Mouse (Mus musculus): ENCODE results near the gene Nek5. TPM values are rescaled to one million over a fixed set of nuclear protein-coding genes. Genes with fewer than 3 reads are reported as not detected.

Gene Nek5
- polyA plus RNA-seq, 1 experiment from 2014 or later, result not detected

Other genes with a start within 250 kb of the Nek5 start
- not detected in 3 replicates for gene Defb9, start 239.6 kb downstream of the Nek5 start, polyA plus RNA-seq (2018)
- gene Defb11, start 218.6 kb downstream of the Nek5 start, polyA plus RNA-seq (2018), result not detected in 3 replicates
- not detected in 3 replicates for gene Defb15, start 192.3 kb downstream of the Nek5 start, polyA plus RNA-seq (2018)
- not detected in 3 replicates for gene Defb35, start 186.7 kb downstream of the Nek5 start, polyA plus RNA-seq (2018)
- gene Defb13, start 178.3 kb downstream of the Nek5 start, polyA plus RNA-seq (2018), result not detected in 3 replicates
- not detected in 3 replicates for gene Fam90a1a, start 166.3 kb downstream of the Nek5 start, polyA plus RNA-seq (2018)
- not detected in 3 replicates for gene Ccdc70, start 155.3 kb downstream of the Nek5 start, polyA plus RNA-seq (2018)
- not detected in 3 replicates for gene Atp7b, start 64.7 kb downstream of the Nek5 start, polyA plus RNA-seq (2018)
- gene Alg11, start 64.3 kb downstream of the Nek5 start, polyA plus RNA-seq (2018), result 7.6 to 11.5 TPM (median 10.9 TPM) in 3 replicates
- 0.77 to 1.0 TPM (median 0.79 TPM) in 3 replicates for gene Nek3, start 41.4 kb upstream of the Nek5 start, polyA plus RNA-seq (2018)
- gene Ckap2, start 60.8 kb upstream of the Nek5 start, polyA plus RNA-seq (2018), result 0.34 to 3.3 TPM (median 2.6 TPM) in 3 replicates
- gene Vps36, start 67.8 kb upstream of the Nek5 start, polyA plus RNA-seq (2018), result 18.8 to 27.6 TPM (median 20.9 TPM) in 3 replicates
- 0.22 to 0.42 TPM (median 0.23 TPM) in 3 replicates for gene Thsd1, start 102.3 kb upstream of the Nek5 start, polyA plus RNA-seq (2018)
- gene Tpte, start 158.4 kb upstream of the Nek5 start, polyA plus RNA-seq (2018), result not detected in 3 replicates

Data from macrophage (primary cell).